Mouse (Mus musculus) C2C12 (cell line): ENCODE results near the gene Zfr. TPM values are rescaled to one million over a fixed set of nuclear protein-coding genes. Genes with fewer than 3 reads are reported as not detected.

ENCODE experiments used
- H3K27me3 ChIP-seq: one replicate; pipeline ENCODE4 v1.6.1; 2011; ENCODE audit not compliant: control insufficient read depth, insufficient read depth, insufficient read length
- H3K36me3 ChIP-seq: one replicate; pipeline ENCODE4 v1.6.1; 2011; ENCODE audit not compliant: control insufficient read depth, insufficient read depth
- H3K4me3 ChIP-seq: one replicate; pipeline ENCODE4 v1.5.1; 2011; ENCODE audit warnings: mild to moderate bottlenecking, control low read depth; ENCODE audit not compliant: poor library complexity, insufficient read depth, severe bottlenecking
- H3K79me2 ChIP-seq: one replicate; pipeline ENCODE4 v1.6.1; 2011; ENCODE audit not compliant: control insufficient read depth, insufficient read depth
- H3K79me3 ChIP-seq: one replicate; pipeline ENCODE4 v1.6.1; 2011; ENCODE audit warnings: low read depth, control low read depth
- H3ac ChIP-seq: one replicate; pipeline ENCODE3; 2011; ENCODE audit warnings: low read depth; ENCODE audit not compliant: control insufficient read depth, insufficient read length
- CEBPB ChIP-seq: IDR thresholded peaks from one replicate; pipeline ENCODE4 v1.6.1; 2011; ENCODE audit warnings: low read depth, mild to moderate bottlenecking, control low read depth, moderate library complexity
- CTCF ChIP-seq: IDR thresholded peaks from one replicate; pipeline ENCODE4 v1.5.1; 2011; ENCODE audit not compliant: control insufficient read depth, insufficient read depth, insufficient read length
- FOSL1 ChIP-seq: IDR thresholded peaks from one replicate; pipeline ENCODE4 v1.8.0; 2011; ENCODE audit warnings: mild to moderate bottlenecking, low read length; ENCODE audit not compliant: poor library complexity, insufficient read depth, severe bottlenecking
- MAX ChIP-seq: IDR thresholded peaks from one replicate; pipeline ENCODE4 v1.6.1; 2011; ENCODE audit warnings: mild to moderate bottlenecking, control low read depth
- MYOD1 ChIP-seq: IDR thresholded peaks from one replicate; pipeline ENCODE4 v1.6.1; 2011; ENCODE audit warnings: low read depth; ENCODE audit not compliant: control insufficient read depth, insufficient read length
- MYOG ChIP-seq: IDR thresholded peaks from one replicate; pipeline ENCODE4 v1.6.1; 2011; ENCODE audit not compliant: control insufficient read depth, insufficient read length; ENCODE audit errors: extremely low read depth
- USF1 ChIP-seq: IDR thresholded peaks from one replicate; pipeline ENCODE4 v1.6.1; 2011; ENCODE audit warnings: low read depth, mild to moderate bottlenecking, control low read depth, moderate library complexity
- polyA plus RNA-seq: library from polyadenylated mRNA; unstranded; fragments of >200 nt; fragmentation: generic; extraction: Trizol; gene quantifications from one replicate; pipeline ENCODE4 v1.2.1, GENCODE M21; 2012; ENCODE audit warnings: missing spikeins

The Zfr gene
- polyA plus RNA-seq, 1 experiment = 22.4 TPM

- Histone ChIP-seq H3K79me3 (no peaks in the 10 kb centered on the region), H3K27me3 (no peaks in the 10 kb centered on the region), H3K79me2 (no peaks in the 10 kb centered on the region), H3K36me3 (peaks cover 20% of the 10 kb centered on the region), H3K4me3 (no peak overlapping the region), H3ac (no peak overlapping the region)
- no peak for TF ChIP-seq USF1
- no peak for TF ChIP-seq CTCF
- no peak for TF ChIP-seq CEBPB
- no peak for TF ChIP-seq MAX
- no peak for TF ChIP-seq MYOG
- no peak for TF ChIP-seq MYOD1
- no peak for TF ChIP-seq FOSL1
Measured at GRCm38 (mm10) chr15:12193880-12194816, 76.5 kb downstream of the Zfr start.

GRCm38 (mm10) chr15:12194817-12195735 is 77.4 kb downstream of the Zfr start:
- Histone ChIP-seq H3K79me3 (no peaks in the 10 kb centered on the region), H3K27me3 (no peaks in the 10 kb centered on the region), H3K79me2 (no peaks in the 10 kb centered on the region), H3K36me3 (peaks cover 16% of the 10 kb centered on the region), H3ac (no peak overlapping the region), H3K4me3 (no peak overlapping the region)
- no peak for TF ChIP-seq CTCF
- TF ChIP-seq MAX = no peak
- no peak for TF ChIP-seq CEBPB

- no peaks in the 10 kb centered on the region for H3K27me3 ChIP-seq
- H3K79me3 ChIP-seq = no peaks in the 10 kb centered on the region
- H3K79me2 ChIP-seq = no peaks in the 10 kb centered on the region
- H3K36me3 ChIP-seq = peaks cover 8% of the 10 kb centered on the region
- H3K4me3 ChIP-seq = no peak overlapping the region
- no peak for TF ChIP-seq USF1
- TF ChIP-seq FOSL1 = no peak
- no peak overlapping the region for H3ac ChIP-seq
Measured at GRCm38 (mm10) chr15:12195966-12196365, 78.3 kb downstream of the Zfr start.

GRCm38 (mm10) chr15:12196410-12197191 is 79.0 kb downstream of the Zfr start:
- Histone ChIP-seq H3K27me3 (no peaks in the 10 kb centered on the region), H3K36me3 (peaks cover 3% of the 10 kb centered on the region), H3K79me2 (no peaks in the 10 kb centered on the region), H3K79me3 (no peaks in the 10 kb centered on the region), H3ac (no peak overlapping the region), H3K4me3 (no peak overlapping the region)
- no peak for TF ChIP-seq MYOD1
- no peak for TF ChIP-seq CEBPB
- TF ChIP-seq USF1 = no peak
- TF ChIP-seq MYOG = no peak
- TF ChIP-seq MAX = no peak
- no peak for TF ChIP-seq CTCF
- TF ChIP-seq FOSL1 = no peak

- no peaks in the 10 kb centered on the region for H3K79me2 ChIP-seq
- H3K27me3 ChIP-seq = no peaks in the 10 kb centered on the region
- H3K79me3 ChIP-seq = no peaks in the 10 kb centered on the region
- H3ac ChIP-seq = no peak overlapping the region
- no peak for TF ChIP-seq USF1
- TF ChIP-seq MYOD1 = no peak
- no peak for TF ChIP-seq CTCF
- TF ChIP-seq FOSL1 = no peak
- no peak for TF ChIP-seq MAX
- no peak for TF ChIP-seq CEBPB
- TF ChIP-seq MYOG = no peak
- no peak overlapping the region for H3K4me3 ChIP-seq
- H3K36me3 ChIP-seq = no peaks in the 10 kb centered on the region
Measured at GRCm38 (mm10) chr15:12197361-12197760, 79.7 kb downstream of the Zfr start.
